Mouse (Mus musculus) WW6 (cell line): ENCODE data around the gene Fhl3.
"Not testable (repeated sequence)": the region's sequence is repeated elsewhere in the genome, so short reads cannot be mapped to it uniquely, and the experiment has no call there.

Experiments
- DNase-seq: peaks from one replicate; pipeline ENCODE4 v3.0.0-alpha.2; 2013; ENCODE audit warnings: low read depth, low spot score

Gene Fhl3

GRCm38 (mm10) chr4:124683474-124683873 lies 17.0 kb upstream of the Fhl3 start:
- no peak for DNase-seq

- DNase-seq = no peak
These were observed 15.5 kb upstream of the Fhl3 start for GRCm38 (mm10) chr4:124685004-124685403.

DNA sequence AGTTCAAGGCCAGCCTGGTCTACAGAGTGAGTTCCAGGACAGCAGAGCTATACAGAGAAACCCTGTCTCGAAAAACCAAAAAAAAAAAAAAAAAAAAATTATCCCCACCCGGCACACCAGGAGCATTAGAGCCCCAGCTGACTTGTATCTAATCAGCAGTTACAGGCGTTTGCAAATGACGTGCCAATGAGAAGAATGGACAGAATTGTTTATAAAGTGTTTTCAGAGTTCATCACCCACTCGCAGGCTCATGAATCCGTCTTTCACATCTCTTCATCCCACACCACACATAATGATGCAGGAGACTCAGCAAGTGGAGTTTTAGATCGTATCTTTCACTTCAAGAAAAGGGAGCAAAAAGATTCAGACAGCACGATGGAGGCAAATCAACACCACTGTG lies 15.0 kb upstream of the Fhl3 start:
- DNase-seq = no peak

DNA sequence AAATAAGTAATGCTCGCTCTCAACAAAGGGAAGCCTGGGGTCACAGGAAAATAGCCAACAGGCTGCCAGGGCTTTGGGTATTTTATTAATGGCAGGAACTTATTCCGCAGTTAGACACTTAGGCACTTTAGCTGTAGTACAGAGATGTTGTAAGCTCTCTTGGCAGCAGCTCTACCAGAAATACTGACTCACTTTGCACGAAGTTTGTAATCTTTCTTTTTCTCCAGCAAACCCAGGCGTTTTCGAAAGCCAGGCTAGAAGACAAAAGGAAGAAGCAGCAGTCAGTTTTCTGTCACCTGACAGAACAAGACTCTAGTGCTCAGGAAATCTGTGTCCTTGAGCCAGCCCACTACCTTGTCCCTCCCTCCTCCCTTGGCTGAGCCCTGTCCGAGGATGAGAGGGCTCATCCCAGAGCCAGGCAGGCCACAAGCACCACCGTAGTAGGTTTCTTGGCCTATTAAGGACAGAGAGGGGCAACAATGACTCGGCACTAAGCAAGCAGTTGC lies 14.6 kb upstream of the Fhl3 start:
- no peak for DNase-seq

- DNase-seq = no peak
These were observed 9.0 kb upstream of the Fhl3 start for GRCm38 (mm10) chr4:124691455-124691854.

DNA sequence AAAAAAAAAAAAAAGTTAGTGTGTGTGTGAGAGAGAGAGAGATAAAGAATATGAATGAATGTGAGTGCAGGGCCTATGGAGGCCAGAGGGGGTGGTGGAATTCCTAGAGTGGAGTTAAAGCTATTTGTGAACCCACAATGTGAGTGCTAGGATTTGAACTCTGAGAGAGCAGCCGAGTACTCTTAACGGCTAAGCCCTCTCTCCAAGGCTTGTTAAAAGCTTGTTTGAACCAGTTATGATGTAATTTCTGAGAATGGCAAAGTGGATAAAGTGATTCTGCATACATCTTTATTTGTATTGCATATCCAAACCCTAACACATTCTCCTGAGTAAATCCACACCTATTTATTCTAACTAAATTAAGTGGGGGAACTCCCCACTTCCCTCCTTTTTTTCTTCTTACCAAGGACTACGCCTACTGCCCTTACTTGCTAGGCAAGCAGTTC lies 8.1 kb upstream of the Fhl3 start:
- DNase-seq = no peak

DNA sequence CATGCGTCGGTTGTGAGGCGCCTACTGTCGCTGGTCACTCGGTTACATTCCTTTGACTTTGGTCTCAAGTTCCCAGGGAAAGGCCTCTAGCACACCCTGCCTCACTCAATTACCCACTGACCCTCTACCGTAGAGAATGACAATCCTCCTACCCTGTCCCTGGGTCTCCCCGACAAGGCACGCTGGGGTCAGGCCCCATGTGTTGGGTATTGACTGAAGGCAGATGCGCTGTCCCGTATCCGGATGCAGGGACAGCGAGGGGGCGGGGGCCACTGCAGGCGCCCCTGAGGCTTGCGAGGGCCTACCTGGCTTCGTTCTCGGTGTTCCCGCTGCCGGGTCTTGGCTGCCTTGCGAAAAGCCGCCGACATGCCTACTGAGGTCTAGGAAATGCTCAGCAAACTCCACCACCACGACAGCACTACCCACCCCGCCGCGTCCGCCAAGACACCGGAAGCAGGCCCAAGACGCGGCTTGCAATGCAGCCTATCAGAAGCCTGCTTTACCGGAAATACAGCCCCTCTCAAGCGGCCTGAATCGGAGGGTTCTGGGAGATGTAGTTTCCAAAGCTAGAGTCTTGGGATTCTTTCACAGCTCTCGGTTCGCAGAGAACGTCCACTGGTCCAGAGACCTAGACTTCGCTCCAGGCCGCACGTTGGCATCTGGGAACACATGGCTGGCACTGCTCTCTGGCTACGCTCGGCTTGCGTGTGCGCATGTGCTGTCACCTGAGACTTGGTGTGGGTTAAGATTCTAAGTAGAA lies 7.2 kb upstream of the Fhl3 start, which contains the start of gene Utp11:
Gene Utp11 (minus strand): TSS at position 466 of the 760 bp plus-strand sequence.
- DNase-seq = no peak

- no peak for DNase-seq
These were observed 5.9 kb upstream of the Fhl3 start for GRCm38 (mm10) chr4:124694572-124694971.

- no peak for DNase-seq
These were observed 4.5 kb upstream of the Fhl3 start for GRCm38 (mm10) chr4:124695786-124696516.

GRCm38 (mm10) chr4:124699791-124700190 lies 710 bp upstream of the Fhl3 start:
- DNase-seq = no peak

GRCm38 (mm10) chr4:124701052-124701845 lies 748 bp downstream of the Fhl3 start:
- no peak for DNase-seq

DNA sequence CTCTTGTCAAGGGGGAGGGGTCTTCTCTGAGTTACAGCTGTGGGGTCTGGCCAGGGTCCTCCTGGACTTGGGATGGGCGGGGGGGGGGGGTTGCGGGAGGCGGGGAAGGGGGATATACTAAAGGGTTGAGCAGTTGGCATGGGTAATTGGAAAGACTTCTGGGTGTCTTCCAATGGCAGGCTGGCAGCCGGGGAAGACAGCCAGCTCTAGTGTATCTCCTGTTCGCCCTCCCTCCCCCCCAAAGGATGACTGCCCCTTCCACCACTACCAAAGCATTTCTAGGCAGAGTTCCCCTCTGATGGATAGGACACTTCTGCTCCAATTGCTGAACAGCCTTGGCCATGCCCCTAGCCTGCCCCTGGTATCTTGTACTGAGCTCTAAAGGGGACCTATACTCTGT lies 1.4 kb downstream of the Fhl3 start:
- no peak for DNase-seq

DNA sequence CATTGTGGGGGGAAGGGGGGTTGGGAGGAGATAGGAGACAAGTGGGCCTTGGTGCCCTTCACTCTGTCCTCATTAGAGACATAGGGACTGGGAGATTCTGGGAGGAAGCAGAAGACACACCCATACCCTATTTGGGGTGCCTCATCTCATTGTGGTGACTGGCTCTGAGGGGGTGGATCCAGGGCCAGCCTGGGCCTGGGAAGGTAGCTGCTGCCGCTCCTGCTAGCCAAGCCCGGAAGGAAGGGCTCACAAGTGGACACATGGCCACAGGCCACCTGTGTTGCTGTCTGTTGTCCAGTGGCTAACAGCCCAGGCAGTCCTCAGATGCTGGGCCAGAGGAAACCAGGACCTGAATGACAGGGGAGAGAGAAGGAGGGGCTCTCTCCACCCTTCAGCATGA lies 2.9 kb downstream of the Fhl3 start:
- DNase-seq = no peak

GRCm38 (mm10) chr4:124703881-124704796 lies 3.6 kb downstream of the Fhl3 start:
- DNase-seq = no peak

DNA sequence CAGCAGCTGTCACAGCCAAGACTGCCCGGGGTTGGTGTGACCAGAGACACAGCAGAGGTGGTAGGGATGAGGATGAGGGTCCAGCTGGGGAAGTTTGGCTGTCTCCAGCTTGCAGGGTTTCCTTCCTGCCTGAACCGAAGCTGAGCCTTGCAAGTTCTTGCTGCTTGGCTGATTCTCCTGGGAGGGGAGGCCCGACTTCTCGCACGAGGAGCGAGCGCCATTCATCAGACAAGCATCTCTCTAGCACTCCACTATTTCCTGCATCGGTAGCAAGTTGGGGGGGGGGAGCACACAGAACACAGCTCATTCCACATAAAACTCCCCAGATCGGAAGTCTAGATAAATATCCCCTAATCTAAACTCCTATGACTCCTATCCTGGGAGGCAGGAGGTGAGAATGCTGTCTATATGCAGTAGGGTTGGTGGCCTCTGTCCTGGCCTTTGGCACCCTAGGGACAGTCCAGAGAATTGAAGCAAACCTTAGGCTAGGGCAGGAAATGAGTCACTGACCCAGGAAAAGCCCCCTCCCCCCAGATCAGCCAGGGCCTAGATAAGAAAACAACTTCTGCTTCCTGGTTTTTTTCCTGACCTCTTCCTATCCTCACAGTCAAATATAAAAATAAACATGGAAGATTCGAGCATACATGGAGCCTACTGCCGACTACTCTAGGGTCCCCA lies 4.4 kb downstream of the Fhl3 start:
- no peak for DNase-seq

DNA sequence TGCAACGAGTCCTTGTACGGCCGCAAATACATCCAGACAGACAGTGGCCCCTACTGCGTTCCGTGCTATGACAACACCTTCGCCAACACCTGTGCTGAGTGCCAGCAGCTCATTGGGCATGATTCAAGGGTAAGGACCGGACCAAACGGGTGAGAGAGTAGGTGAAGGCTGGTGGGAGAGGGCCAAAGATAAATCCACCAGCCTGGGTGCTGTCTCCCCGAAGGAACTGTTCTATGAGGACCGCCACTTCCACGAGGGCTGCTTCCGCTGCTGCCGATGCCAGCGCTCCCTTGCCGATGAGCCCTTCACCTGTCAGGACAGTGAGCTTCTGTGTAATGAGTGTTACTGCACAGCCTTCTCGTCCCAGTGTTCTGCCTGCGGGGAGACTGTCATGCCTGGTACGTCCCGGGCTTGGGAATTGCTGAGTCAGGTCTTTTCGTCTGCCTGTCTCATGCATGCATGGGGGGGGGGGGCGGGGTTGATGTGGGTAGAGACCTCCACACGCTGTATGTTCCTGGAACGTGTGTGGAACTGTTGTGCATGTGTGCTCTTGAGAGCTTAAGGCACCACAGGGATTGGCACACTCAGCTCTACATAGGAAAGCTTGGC lies 5.3 kb downstream of the Fhl3 start:
- no peak for DNase-seq

GRCm38 (mm10) chr4:124707381-124708199 lies 7.1 kb downstream of the Fhl3 start:
- DNase-seq = not testable (repeated sequence)

- DNase-seq = not testable (repeated sequence)
These were observed 7.7 kb downstream of the Fhl3 start for GRCm38 (mm10) chr4:124708200-124708517.
